Mouse (Mus musculus) embryonic fibroblast, embryonic 13.5 days (primary cell): ENCODE data around the gene Gm3417.
"Not testable (repeated sequence)": the region's sequence is repeated elsewhere in the genome, so short reads cannot be mapped to it uniquely, and the experiment has no call there.

ENCODE experiments used
- CTCF ChIP-seq: IDR thresholded peaks from 2 replicates; pipeline ENCODE4 v1.5.1; 2011; ENCODE audit warnings: mild to moderate bottlenecking, control low read depth, low read length, moderate library complexity, borderline replicate concordance; ENCODE audit not compliant: insufficient read depth
- POLR2A ChIP-seq: IDR thresholded peaks from 2 replicates; pipeline ENCODE4 v1.6.1; 2011; ENCODE audit warnings: low read depth, mild to moderate bottlenecking, control low read depth, low read length, moderate library complexity

GRCm38 (mm10) chr17:15009088-15009487, 30.5 kb upstream of the Gm3417 start:
- not testable (repeated sequence) for TF ChIP-seq CTCF, POLR2A
